Mouse (Mus musculus) lung, embryonic 16.5 days (tissue): ENCODE results near the gene Spg20. TPM values are rescaled to one million over a fixed set of nuclear protein-coding genes. Genes with fewer than 3 reads are reported as not detected.
A peak's percentile ranks its signal among the peaks of the same experiment; 100 is the strongest.

ENCODE experiments used
- ATAC-seq: fragments of 200-750 bp; cut with Nextera tagmentation; 2 replicates; pipeline ENCODE4 v1.8.0; 2017; ENCODE audit warnings: low read depth, mild to moderate bottlenecking, moderate library complexity
- H3K27ac ChIP-seq: fragments of 300-500 bp; sonication (generic); 2 replicates; pipeline ENCODE4 v1.5.1; 2014; ENCODE audit warnings: mild to moderate bottlenecking, control low read depth, low read length
- H3K27me3 ChIP-seq: fragments of 300-500 bp; sonication (generic); 2 replicates; pipeline ENCODE4 v1.6.1; 2014; ENCODE audit warnings: low read depth, low read length, mixed read lengths; ENCODE audit not compliant: control insufficient read depth, insufficient read depth
- H3K36me3 ChIP-seq: fragments of 300-500 bp; sonication (generic); 2 replicates; pipeline ENCODE4 v1.6.1; 2014; ENCODE audit warnings: low read length; ENCODE audit not compliant: control insufficient read depth, insufficient read depth
- H3K4me1 ChIP-seq: fragments of 300-500 bp; sonication (generic); replicated peaks from 2 replicates; pipeline ENCODE4 v1.6.1; 2014; ENCODE audit warnings: low read length, mixed read lengths; ENCODE audit not compliant: control insufficient read depth, insufficient read depth
- H3K4me2 ChIP-seq: fragments of 300-500 bp; sonication (generic); 2 replicates; pipeline ENCODE4 v1.6.1; 2014; ENCODE audit warnings: low read depth, low read length, control low read depth
- H3K4me3 ChIP-seq: fragments of 300-500 bp; sonication (generic); 2 replicates; pipeline ENCODE4 v1.5.1; 2014; ENCODE audit warnings: mild to moderate bottlenecking, low read length, control low read depth
- H3K9ac ChIP-seq: fragments of 300-500 bp; sonication (generic); 2 replicates; pipeline ENCODE4 v1.6.1; 2014; ENCODE audit warnings: low read length, control low read depth
- H3K9me3 ChIP-seq: fragments of 300-500 bp; sonication (generic); 2 replicates; pipeline ENCODE4 v1.6.1; 2016; ENCODE audit warnings: low read length; ENCODE audit not compliant: control insufficient read depth
- WGBS: fragments of 180-500 bp; shearing (Covaris S2); extraction: QIAGEN DNeasy Blood & Tissue Kit; methylation state at CpG from one replicate; pipeline ENCODE4 v1.1.7; 2014; 5-methylcytosine and 5-hydroxymethylcytosine counted together
- polyA plus RNA-seq: library from polyadenylated mRNA; unstranded; fragments of >200 nt; fragmentation: Nextera tagmentation; extraction: Ambion mirVana; gene quantifications from 2 replicates; pipeline ENCODE4 v1.2.1, GENCODE M21; 2015

Gene Spg20
- polyA plus RNA-seq, 1 experiment from 2014 or later, result 39.2 TPM

GRCm38 (mm10) chr3:55093161-55093560, 18.7 kb upstream of the Spg20 start:
- 66% methylated on average over 1 of the region's 1 CpGs for WGBS
- no peak overlapping the region for H3K4me2 ChIP-seq
- peaks cover 6% of the 10 kb centered on the region; the same call in 1 of the 2 replicates for H3K4me1 ChIP-seq
- H3K4me3 ChIP-seq, result no peak overlapping the region
- no peak overlapping the region for H3K27ac ChIP-seq
- no peak overlapping the region for H3K9ac ChIP-seq
- no peaks in the 10 kb centered on the region for H3K27me3 ChIP-seq
- no peak for ATAC-seq
- H3K36me3 ChIP-seq, result no peaks in the 10 kb centered on the region
- H3K9me3 ChIP-seq, result no peaks in the 10 kb centered on the region

GRCm38 (mm10) chr3:55095968-55096654, 15.8 kb upstream of the Spg20 start:
- Histone ChIP-seq H3K9ac (0 out of 2 replicates have a peak overlapping the region, but pooled peaks have one; percentile 9), H3K27ac (peak overlapping the region; percentile 72; the same call in 1 of the 2 replicates), H3K4me3 (no peak overlapping the region), H3K4me2 (0 out of 2 replicates have a peak overlapping the region, but pooled peaks have one; percentile 3), H3K4me1 (peaks cover 6% of the 10 kb centered on the region; the same call in 1 of the 2 replicates), H3K9me3 (no peaks in the 10 kb centered on the region), H3K36me3 (no peaks in the 10 kb centered on the region), H3K27me3 (no peaks in the 10 kb centered on the region)
- 21% methylated on average over 8 of the region's 8 CpGs for WGBS
- peak; percentile 81 for ATAC-seq

GRCm38 (mm10) chr3:55096655-55097005, 15.3 kb upstream of the Spg20 start:
- Histone ChIP-seq H3K36me3 (no peaks in the 10 kb centered on the region), H3K4me2 (no peak overlapping the region), H3K4me3 (no peak overlapping the region), H3K4me1 (peaks cover 6% of the 10 kb centered on the region; the same call in 1 of the 2 replicates), H3K9me3 (no peaks in the 10 kb centered on the region), H3K9ac (no peak overlapping the region), H3K27ac (peak overlapping the region; percentile 72; the same call in 1 of the 2 replicates), H3K27me3 (no peaks in the 10 kb centered on the region)
- no peak for ATAC-seq
- 37% methylated on average over 2 of the region's 2 CpGs for WGBS

- no peak overlapping the region for H3K9ac ChIP-seq
- peaks cover 6% of the 10 kb centered on the region; the same call in 1 of the 2 replicates for H3K4me1 ChIP-seq
- no peaks in the 10 kb centered on the region for H3K36me3 ChIP-seq
- H3K4me3 ChIP-seq, result no peak overlapping the region
- no peak for ATAC-seq
- no peaks in the 10 kb centered on the region for H3K27me3 ChIP-seq
- 76% methylated on average over 2 of the region's 2 CpGs for WGBS
- H3K27ac ChIP-seq, result no peak overlapping the region
- no peak overlapping the region for H3K4me2 ChIP-seq
- H3K9me3 ChIP-seq, result no peaks in the 10 kb centered on the region
Measured at GRCm38 (mm10) chr3:55097186-55097585, 14.7 kb upstream of the Spg20 start.

- Histone ChIP-seq H3K4me3 (no peak overlapping the region), H3K36me3 (no peaks in the 10 kb centered on the region), H3K27me3 (no peaks in the 10 kb centered on the region), H3K4me1 (peaks cover 6% of the 10 kb centered on the region; the same call in 1 of the 2 replicates), H3K9ac (no peak overlapping the region), H3K27ac (no peak overlapping the region), H3K9me3 (no peaks in the 10 kb centered on the region), H3K4me2 (no peak overlapping the region)
- WGBS, result 65% methylated on average over 2 of the region's 2 CpGs
- ATAC-seq, result no peak
Measured at GRCm38 (mm10) chr3:55098014-55098413, 13.9 kb upstream of the Spg20 start.

- Histone ChIP-seq H3K36me3 (no peaks in the 10 kb centered on the region), H3K4me2 (no peak overlapping the region), H3K9ac (no peak overlapping the region), H3K27me3 (no peaks in the 10 kb centered on the region), H3K4me1 (peaks cover 6% of the 10 kb centered on the region; the same call in 1 of the 2 replicates), H3K4me3 (no peak overlapping the region), H3K9me3 (no peaks in the 10 kb centered on the region), H3K27ac (no peak overlapping the region)
- no peak for ATAC-seq
- 48% methylated on average over 11 of the region's 11 CpGs for WGBS
Measured at GRCm38 (mm10) chr3:55098990-55099389, 12.9 kb upstream of the Spg20 start.

- Histone ChIP-seq H3K9ac (no peak overlapping the region), H3K36me3 (no peaks in the 10 kb centered on the region)
- no peak for ATAC-seq
Measured at GRCm38 (mm10) chr3:55101092-55101491, 10.8 kb upstream of the Spg20 start.

GRCm38 (mm10) chr3:55105372-55106023, 6.4 kb upstream of the Spg20 start:
- no peaks in the 10 kb centered on the region for H3K27me3 ChIP-seq
- no peaks in the 10 kb centered on the region for H3K4me1 ChIP-seq
- H3K9me3 ChIP-seq, result no peaks in the 10 kb centered on the region
- 47% methylated on average over 14 of the region's 14 CpGs for WGBS
- H3K4me2 ChIP-seq, result no peak overlapping the region
- H3K9ac ChIP-seq, result no peak overlapping the region
- H3K27ac ChIP-seq, result no peak overlapping the region
- no peak for ATAC-seq
- no peaks in the 10 kb centered on the region for H3K36me3 ChIP-seq
- no peak overlapping the region for H3K4me3 ChIP-seq

More at GRCm38 (mm10) chr3:55101092-55101491, 10.8 kb upstream of the Spg20 start:
- H3K27ac ChIP-seq, result no peak overlapping the region
- H3K9me3 ChIP-seq, result no peaks in the 10 kb centered on the region
- H3K4me3 ChIP-seq, result no peak overlapping the region
- H3K4me2 ChIP-seq, result no peak overlapping the region
- peaks cover 5% of the 10 kb centered on the region; the same call in 1 of the 2 replicates for H3K4me1 ChIP-seq
- no peaks in the 10 kb centered on the region for H3K27me3 ChIP-seq

GRCm38 (mm10) chr3:55106051-55106450, 5.9 kb upstream of the Spg20 start:
- 82% methylated on average over 17 of the region's 17 CpGs for WGBS
- ATAC-seq, result no peak
- Histone ChIP-seq H3K27ac (no peak overlapping the region), H3K27me3 (no peaks in the 10 kb centered on the region), H3K36me3 (no peaks in the 10 kb centered on the region), H3K9ac (no peak overlapping the region), H3K4me1 (no peaks in the 10 kb centered on the region), H3K4me2 (no peak overlapping the region), H3K9me3 (no peaks in the 10 kb centered on the region), H3K4me3 (no peak overlapping the region)
